Mouse (Mus musculus): ENCODE measurements around the gene Crhr1.

Crhr1 gene

DNA sequence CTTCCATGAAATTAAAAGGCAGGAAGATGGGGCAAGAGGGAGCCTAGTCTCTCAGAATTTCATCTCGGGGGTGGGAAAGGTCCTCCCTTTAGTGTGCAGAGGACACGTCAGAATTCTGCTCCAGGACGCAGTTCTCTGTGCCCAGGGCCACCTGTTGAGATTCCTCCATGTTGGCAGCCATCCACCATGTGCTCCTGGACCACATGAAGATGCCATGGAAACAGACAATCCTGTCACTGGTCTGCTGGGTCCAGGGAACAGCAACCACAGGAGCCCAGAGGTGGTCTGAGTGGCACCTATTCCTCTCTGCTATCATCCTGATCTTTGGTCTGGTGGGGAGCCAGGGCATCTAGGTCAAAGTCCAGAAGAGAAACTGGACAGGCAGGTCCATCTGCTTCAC, 6.3 kb downstream of the Crhr1 start:
- CTCF ChIA-PET = no interaction called here

DNA sequence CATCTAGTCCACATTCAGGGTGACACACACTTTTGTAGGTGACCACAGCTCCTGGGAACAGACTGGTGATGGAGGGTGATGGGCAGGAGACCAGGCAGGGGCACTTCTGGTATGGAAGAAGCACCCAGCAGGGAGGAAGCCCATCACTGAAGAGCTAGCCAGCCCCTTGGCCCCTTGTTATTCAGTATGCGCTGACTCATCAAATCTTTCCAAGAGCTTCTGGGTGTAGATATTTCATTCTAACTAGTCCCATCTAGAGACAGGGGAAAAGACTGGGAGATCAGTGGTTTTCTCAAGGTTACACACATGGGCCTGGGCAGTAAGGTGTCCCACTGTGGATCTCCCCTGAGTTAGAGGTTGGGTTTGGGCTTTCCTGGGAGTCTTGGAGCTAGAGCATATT, 12.3 kb downstream of the Crhr1 start:
- CTCF ChIA-PET = no interaction called here

DNA sequence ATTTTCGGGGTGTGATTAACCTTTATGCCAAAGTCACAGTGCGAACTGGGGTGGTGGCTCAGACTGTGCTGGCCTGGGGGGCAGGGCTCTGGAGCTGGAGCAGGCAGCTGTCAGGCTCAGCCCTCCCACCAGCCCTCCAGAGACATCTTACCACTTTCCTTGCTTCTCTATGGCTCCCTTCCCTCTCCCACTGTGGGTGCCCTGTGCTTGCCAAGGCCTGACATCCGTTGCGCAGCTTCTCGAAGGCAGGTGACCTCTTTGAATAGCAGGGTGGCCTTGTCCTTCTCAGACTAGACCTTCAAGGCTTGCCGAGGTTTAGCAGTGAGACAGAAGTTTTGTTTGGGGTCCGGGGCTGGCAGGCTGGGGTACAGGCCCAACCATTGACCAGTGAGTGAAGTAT, 16.1 kb downstream of the Crhr1 start:
- CTCF ChIA-PET = no interaction called here

DNA sequence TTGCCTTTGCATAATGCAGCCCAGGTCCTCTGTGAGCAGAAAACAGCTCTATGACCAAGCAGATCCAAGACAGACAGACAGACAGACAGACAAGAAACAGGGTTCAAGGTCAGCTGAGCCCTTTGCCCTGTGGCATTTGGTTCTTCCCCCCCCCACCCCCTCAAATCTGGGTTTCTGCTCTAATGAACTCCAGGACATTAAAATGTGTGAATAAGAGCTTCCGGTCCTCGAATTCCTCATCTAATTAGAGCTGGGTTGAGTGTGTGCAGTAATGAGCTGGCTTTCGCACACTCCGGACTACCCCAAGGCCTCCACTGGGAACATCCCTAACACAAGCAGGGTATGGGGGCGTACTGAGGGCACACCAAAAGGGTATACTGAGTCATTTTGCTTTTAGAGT, 18.3 kb downstream of the Crhr1 start:
- CTCF ChIA-PET = no interaction called here

DNA sequence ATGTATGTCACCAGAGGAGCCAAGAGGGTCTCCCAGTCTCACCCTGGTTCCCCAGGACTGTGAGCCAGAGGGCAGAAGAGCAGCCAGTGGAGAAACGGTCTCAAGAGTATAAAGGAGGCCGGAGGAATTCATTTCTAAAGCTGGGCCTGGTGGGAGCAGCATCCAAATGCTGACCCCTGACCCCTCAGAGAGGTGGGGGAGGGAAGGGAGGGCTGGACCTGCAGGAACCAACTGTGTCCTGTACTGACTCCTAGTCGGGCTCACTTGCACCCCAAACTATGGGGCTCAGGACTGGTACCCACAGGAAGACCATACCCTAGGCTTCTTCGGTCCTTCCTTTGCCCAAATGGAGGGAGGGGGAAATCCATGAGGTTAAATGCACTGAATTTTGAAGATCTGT, 21.7 kb downstream of the Crhr1 start:
- CTCF ChIA-PET = no interaction called here

DNA sequence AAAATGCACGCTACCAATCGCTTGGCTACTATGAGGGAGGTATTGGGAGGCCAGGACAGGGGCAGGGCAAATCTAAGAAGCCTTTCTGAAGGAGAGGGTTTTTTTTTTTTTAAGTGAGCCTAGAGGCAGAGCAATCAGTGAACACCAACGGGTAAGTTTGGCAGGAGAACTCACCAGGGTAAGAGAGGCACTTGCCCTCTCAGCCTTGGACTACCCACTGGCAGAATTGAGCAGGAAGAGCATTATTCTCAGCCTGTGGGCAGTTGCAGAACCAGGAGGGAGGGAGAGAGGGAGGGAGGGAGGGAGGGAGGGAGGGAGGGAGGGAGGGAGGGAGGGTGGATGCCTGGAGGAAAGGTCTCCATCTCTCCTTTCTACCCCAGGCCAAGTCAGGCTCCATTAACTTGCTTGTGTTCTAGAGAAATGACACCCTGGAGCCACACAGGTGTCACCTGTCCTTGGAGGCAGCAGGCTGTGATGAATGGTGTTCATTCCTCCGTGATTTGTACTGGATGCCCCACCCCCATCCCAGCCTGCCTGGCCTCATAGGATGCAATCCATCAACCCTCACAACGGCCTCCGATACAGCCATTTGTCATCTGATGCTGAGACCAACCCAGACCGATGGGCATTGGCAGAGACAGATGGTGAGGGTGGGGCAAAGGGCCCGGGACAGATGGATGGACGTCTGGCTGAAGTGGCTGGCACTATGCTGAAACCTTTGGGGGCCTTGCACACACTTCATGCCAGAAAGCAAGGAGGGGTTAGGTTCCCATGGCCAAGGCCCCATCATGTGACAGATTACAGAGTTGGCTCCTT, 22.4 kb downstream of the Crhr1 start:
- CTCF ChIA-PET = no interaction called here

DNA sequence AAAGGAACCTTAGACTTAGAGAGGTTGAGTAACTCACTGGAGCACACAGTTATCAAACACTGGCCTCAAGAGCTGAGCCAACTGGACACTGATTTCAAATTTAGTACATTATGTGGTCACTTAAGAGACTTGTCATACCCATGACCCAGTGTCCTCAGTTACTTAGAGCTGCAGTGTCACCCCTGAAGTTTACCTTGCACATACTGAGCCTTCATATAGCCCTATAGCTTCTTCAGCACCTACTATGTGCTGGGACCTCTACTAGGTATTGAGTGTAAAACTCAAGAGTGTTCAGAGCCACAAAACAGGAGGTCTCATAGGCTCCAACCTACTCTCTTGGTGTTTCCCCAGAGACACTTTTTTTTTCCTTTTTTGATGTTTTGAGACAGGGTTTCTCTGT, 23.2 kb downstream of the Crhr1 start:
- CTCF ChIA-PET = no interaction called here

DNA sequence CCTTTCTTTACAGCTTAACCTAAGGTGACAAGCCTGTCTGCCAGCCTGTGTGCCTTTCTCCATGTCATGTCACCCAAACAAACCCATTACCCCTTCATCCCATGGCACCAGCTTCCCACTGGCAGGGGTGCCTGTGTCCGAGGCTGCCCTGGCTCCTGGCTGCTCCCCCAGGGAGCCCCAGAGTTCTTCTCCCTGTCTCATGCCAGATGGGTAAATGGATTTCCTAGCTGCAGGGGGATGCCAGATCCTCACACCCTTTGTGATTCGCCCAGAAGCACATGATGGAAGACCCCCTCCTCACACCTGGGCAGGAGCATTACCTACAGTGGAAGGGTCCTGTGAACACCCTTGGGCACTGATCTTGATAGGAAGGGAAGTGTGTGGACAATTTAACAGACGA, 23.7 kb downstream of the Crhr1 start:
- CTCF ChIA-PET = no interaction called here

DNA sequence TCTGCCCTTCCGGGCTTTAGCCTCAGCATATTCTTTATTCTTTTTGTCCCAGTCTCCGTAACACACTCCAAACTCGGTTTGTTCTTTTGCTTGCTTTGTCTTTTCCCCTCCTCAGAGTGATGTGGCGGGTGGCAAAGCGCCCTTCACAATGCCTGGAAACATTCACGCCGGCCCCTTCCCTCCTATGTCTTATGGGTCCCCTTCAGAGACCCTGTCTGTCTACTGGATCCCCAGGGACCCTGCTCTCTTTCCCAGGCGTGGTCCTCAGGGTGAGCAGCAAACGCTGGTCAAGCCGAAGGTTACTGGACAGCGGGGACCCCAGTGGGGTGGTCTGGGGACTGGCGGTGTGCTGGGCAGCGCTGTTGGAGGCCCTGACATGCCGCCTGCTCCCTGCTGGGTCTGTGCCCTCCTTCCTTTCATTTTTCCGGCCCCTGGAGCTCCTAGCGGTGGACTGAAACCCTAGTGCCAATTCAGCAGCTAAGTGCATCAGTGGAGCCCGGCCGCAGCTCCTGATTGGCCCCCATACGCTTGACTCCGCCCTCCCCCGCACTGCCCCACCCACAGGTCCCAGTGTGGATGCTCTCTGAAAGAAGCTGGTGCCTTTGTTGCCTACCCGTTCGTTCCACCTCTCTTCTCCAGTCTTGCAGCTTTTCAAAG, 25.1 kb downstream of the Crhr1 start:
- CTCF ChIA-PET = no interaction called here

DNA sequence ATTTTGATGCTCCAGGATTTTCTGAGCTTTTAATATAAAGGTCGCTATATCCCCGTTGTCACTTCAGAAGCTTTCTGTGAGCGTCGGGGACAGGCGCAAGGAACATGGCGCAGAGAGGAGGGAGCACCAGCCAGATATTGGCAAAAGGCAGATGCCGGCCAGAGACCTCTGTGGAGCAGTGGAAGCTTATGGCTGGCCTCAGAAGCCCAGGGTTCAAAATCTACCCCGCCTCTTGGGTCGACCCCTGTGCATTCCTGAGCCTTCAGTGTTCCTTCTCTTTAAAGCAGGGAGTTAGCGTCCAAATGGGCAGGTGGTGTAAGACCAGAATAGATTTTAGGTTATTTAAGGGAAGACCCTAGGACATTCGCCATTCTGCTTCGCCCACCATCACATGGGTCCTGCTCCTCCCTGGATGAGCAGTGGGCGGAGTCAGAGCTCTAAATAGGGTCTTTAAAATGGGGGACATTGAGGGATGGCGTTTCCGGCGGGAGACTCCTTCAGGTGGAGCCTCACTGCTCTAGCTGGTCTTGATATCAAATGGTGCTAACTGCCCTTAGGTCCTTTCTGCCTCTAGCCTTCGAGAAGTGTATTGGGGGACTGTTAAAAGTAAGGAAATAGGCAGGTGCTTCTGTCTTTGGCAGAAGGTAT, 25.7 kb downstream of the Crhr1 start:
- CTCF ChIA-PET = no interaction called here

DNA sequence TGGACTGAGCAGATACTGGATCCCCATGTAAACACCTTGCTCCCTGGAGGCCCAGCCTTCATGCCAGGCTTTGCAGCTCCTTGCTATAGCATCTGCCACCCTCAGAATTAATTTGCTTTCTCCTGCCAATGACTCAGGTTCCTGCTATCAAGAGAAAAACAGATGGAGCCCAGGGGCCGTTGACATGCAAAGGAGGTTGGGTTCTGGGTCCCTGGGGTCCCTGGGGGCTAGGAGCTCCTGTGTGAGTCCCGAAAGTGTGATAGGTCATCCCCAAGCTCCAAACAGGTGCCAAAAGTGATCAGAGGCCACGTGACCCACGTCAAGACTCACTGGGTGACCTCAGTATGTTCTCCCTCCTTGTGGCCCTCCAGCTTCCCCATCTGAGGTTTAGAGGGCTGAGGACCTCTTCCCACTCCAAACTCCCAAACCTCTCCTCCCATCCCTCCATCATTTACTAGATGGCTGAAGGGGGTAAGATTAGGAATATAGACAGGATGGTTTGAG, 27.2 kb downstream of the Crhr1 start:
- CTCF ChIA-PET = no interaction called here

DNA sequence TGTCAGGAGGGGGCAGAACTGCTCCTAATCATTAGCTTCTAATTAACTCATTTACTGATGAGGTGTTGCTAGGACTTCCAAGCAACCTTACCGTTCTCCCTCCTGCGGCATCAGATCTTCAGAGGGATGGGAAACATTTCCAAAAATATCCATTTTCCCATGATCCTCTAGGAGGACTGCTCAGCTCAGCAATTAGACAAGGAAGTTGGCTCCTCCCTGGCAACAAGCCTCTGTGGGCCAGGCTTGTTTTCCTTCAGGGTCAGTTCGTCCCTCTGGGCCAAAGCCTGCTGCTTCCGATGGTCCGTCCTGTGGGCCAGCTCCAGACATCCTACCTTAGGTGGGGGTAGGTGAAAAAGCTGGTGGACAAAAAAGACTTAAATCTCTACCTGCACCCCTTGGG, 28.5 kb downstream of the Crhr1 start:
- CTCF ChIA-PET = no interaction called here

DNA sequence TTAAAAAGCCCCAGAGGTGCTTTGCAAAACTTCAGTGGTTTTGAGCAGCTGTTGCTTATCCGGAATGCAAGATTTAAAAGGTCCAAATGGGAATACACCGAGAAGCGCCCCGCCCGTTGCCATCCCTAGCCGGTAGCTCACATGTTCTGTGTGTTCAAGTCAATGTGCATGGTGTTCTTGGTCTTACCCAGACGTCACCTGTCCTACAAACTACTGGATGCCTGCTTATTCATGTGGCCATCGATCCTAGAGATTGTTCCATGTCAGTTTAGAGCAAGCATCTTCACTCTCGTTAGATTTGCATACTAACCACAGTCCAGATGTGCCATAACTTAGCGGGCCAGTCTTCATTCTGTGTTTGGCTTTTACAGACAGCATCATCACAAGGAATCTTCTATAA, 31.6 kb downstream of the Crhr1 start:
- CTCF ChIA-PET = interaction anchor here (1.0 kb wide), 1 partner anchor 166 kb away, joined by 4 read pairs; no protein-coding TSS in a partner anchor

DNA sequence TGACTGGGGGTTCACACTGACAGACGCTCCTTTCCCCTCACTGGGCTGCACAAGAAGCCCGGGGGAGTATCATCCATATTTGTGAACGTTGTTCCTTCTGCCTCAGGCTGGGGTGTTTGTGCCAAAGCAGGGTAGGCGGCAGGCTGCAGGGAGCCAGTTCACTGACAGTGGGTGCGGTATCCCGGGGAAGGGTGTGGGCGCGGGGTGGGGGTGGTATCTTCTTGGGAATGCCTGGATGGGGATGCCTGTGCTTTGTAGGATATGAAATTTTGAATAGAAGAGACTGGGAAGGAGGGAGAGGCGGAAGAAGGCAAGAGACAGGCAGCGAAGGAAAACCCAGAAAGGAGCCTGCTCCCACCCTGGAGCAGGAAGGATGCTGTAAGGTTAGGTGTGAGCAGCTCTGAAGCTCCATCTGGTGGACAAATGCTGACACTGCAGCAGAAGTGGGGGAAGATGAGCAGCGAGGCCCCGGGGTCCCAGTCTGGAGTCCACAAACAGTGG, 38.7 kb downstream of the Crhr1 start:
- CTCF ChIA-PET = interaction anchor here (0.6 to 2.8 kb wide), 3 partner anchors 174 to 247 kb away, joined by 3 to 21 read pairs (median 15); no protein-coding TSS in a partner anchor

DNA sequence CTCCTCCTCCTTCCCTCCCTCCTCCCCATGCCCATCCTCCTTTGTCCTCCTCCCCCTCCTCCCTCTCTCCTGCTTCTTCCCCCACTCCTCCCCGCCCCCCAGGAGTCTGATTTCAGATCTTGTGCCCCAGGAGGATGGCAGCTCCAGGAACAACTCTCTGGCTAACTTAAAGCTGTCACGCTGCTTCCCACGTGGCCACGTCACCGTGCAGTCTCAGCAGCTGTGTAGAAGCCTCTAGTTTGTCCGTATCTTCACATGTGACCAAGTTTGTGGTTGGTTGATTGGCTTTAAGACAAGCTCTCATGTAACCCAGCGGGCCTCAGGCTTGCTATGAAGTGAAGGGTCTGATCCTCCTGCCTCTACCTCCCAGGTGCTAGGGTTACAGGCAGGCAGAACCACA, 46.2 kb downstream of the Crhr1 start:
- CTCF ChIA-PET = no interaction called here

DNA sequence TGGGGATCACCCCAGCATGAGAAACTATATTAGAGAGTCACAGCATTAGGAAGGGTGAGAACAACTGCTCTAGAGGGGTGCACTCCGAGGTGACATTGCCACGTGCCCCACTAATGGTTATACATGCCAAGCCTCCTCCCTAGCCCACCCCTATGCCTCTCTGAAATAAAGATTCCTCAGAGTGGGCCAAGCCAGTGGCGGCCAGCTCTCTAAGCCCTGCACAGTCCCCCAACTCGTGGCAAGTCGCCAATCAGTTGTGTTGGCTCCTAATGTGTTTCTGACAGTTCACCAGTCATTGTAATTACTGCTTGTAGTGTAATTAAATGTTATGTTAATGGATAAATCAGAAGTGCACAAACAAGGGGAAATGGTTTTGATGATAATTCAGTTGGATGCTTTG, 47.1 kb downstream of the Crhr1 start:
- CTCF ChIA-PET = no interaction called here

DNA sequence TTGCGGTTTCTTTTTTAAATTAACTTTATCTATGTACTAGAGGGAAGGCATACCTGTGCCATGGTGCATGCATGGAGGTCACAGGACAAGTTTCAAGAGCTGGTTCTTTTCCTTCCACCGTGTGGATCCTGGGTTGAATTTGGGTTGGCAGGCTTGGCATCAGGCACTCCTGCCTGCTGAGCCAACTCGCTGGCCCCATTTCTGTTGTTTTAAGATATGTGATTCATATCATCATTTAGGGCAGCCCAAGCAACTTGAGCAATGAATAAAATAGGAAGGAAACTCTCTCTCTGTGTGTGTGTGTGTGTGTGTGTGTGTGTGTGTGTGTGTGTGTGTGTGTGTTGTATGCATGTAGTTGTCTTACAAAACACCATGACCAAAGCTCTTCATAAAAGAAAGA, 49.5 kb downstream of the Crhr1 start:
- CTCF ChIA-PET = no interaction called here

DNA sequence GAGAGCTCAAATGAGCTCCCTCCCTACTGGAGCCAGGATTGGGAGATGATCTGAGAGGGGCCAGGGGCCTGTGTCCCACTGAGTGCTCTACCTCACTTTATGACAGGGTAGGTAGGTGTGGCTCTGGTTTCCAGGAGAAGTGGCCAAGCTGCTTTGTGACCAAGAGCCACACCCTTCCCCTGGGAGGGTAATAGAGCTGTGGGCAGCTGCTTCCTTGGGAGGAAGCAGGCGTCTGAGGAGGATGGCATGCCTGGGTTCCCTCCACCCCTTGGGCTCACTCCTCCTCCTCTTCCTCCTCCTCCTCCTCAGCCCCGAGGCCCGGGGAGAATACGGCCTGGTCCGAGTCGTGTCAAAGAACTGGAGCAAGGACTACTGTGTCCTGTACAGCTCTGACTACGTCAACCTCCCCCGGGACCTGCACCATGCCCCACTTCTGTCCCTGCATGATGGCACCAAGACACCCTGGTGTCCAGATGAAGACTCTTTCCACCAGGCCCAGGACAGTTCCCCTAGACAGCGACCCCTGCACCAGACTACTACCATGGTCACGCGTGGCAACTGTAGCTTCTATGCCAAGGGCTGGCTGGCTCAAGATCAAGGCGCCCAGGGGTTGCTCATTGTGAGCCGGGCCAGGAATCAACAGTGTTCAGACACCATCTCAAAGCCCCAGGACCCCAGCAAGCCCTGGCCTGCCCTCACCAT, 53.6 kb downstream of the Crhr1 start, which contains the start of gene Sppl2c:
Sppl2c (plus strand) TSS at position 193 of the 702 bp plus-strand sequence.
- CTCF ChIA-PET = no interaction called here

DNA sequence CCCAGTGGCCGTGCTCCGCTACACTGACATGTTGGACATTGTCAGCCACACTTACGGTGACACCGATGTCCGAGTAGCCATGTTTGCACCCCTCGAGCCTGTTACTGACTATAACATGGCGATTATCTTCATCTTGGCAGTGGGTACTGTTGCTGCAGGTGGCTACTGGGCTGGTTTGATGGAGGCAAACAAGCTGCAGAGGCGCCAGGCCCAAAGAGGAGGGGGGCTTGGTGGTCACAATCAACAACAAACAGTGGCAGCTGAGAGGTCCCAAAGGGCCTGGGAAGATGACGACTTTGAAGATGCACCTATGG, 54.1 kb downstream of the Crhr1 start:
- CTCF ChIA-PET = no interaction called here

DNA sequence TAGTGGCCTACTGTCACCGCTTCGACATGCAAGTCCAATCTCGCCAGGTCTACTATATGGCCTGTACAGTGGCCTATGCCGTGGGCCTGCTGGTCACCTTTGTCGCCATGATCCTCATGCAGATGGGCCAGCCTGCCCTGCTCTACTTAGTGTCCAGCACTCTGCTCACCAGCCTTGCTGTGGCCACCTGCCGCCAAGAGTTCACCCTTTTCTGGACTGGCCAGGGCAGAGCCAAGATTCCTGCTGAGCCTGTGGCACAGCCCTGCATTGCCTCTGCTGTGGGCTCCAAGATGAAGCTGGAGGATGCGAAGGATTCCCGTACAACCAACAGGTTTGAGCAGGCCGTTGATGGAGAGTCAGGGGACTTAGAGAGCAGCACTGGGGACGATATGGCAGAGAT, 55.1 kb downstream of the Crhr1 start:
- CTCF ChIA-PET = no interaction called here

DNA sequence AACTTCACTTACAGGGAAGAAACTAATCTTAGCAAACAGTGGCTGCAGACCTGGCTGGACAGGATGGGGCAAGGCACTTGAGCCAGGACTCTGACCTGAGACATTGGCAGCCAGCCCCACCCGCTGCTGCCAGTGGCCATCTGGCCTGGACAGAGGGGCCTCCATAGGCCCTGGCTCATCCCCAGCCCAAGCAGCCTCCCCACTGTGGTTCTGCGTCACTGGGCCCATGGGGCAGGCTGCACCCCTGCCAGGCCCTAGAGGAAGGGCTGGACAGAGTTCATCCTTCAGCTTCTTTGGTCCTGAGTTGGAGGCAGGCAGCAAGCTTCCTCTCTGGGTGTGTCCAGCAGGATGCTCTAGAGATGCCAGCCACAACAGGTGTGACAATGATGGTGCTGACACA, 57.4 kb downstream of the Crhr1 start:
- CTCF ChIA-PET = interaction anchor here (0.8 kb wide), 1 partner anchor 202 kb away, joined by 6 read pairs; no protein-coding TSS in a partner anchor

DNA sequence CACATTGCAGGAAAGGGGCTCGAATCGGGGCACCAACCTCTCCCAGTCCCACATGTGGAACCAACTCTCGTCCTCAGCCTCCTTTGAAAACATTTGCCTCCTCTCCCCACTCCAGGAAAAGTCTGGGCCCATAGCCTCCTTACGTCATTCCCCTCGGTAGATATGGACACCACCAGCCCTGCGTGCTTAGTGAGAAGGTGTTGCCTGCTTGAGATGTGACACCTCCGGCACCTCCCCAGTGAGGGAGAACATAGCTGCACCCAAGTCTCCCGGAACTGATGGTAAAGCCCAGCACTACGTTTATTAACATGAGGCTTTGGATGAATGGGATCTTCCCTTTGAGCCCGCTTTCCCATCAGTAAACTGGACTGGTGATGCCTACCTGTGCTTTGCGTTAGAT, 62.7 kb downstream of the Crhr1 start:
- CTCF ChIA-PET = no interaction called here
